Mouse (Mus musculus) cerebellum, adult 18-20 months (tissue): ENCODE results near the gene Sdhb.

Source experiments
- DNase-seq, 2 experiments: peaks; one replicate each; pipeline ENCODE4 v3.0.0; 2021

Gene Sdhb

GRCm38 (mm10) chr4:140960781-140961466, at the start of gene Sdhb:
TSS of gene Sdhb (plus strand) at chr4:140961203.
- DNase-seq = peak; percentile 97 to 98

- DNase-seq = no peak
Observed at GRCm38 (mm10) chr4:140911416-140911815, 49.6 kb upstream of the Sdhb start.

- DNase-seq = no peak
Observed at GRCm38 (mm10) chr4:140912271-140912833, 48.7 kb upstream of the Sdhb start.

GRCm38 (mm10) chr4:140913565-140913964, 47.4 kb upstream of the Sdhb start:
- no peak for DNase-seq

- peak in 1 of 2 experiments; percentile 14 for DNase-seq
Observed at GRCm38 (mm10) chr4:140914731-140915131, 46.3 kb upstream of the Sdhb start.

- DNase-seq = no peak
Observed at GRCm38 (mm10) chr4:140915235-140915634, 45.8 kb upstream of the Sdhb start.

- DNase-seq = no peak
Observed at GRCm38 (mm10) chr4:140916296-140916695, 44.7 kb upstream of the Sdhb start.

GRCm38 (mm10) chr4:140917451-140917850, 43.6 kb upstream of the Sdhb start:
- DNase-seq = no peak

GRCm38 (mm10) chr4:140919974-140920836, 40.8 kb upstream of the Sdhb start:
- DNase-seq = no peak

GRCm38 (mm10) chr4:140922508-140922907, 38.5 kb upstream of the Sdhb start:
- no peak for DNase-seq

- DNase-seq = no peak
Observed at GRCm38 (mm10) chr4:140925648-140926047, 35.4 kb upstream of the Sdhb start.

GRCm38 (mm10) chr4:140928349-140928748, 32.7 kb upstream of the Sdhb start:
- no peak for DNase-seq

GRCm38 (mm10) chr4:140929745-140930144, 31.3 kb upstream of the Sdhb start:
- DNase-seq = peak in 1 of 2 experiments; percentile 23

GRCm38 (mm10) chr4:140930900-140931470, 30.0 kb upstream of the Sdhb start:
- no peak for DNase-seq

- no peak for DNase-seq
Observed at GRCm38 (mm10) chr4:140935643-140936042, 25.4 kb upstream of the Sdhb start.

GRCm38 (mm10) chr4:140944356-140944755, 16.6 kb upstream of the Sdhb start:
- DNase-seq = no peak

- DNase-seq = no peak
Observed at GRCm38 (mm10) chr4:140944961-140945442, 16.0 kb upstream of the Sdhb start.

- no peak for DNase-seq
Observed at GRCm38 (mm10) chr4:140945571-140945970, 15.4 kb upstream of the Sdhb start.

GRCm38 (mm10) chr4:140946048-140946447, 15.0 kb upstream of the Sdhb start:
- DNase-seq = no peak

GRCm38 (mm10) chr4:140946580-140947205, 14.3 kb upstream of the Sdhb start:
- DNase-seq = no peak

- no peak for DNase-seq
Observed at GRCm38 (mm10) chr4:140947487-140948440, 13.2 kb upstream of the Sdhb start.

GRCm38 (mm10) chr4:140948481-140948880, 12.5 kb upstream of the Sdhb start:
- DNase-seq = no peak
